Mouse (Mus musculus): Measurements from ENCODE around the gene Tmod3. TPM values are rescaled to one million over a fixed set of nuclear protein-coding genes. Genes with fewer than 3 reads are reported as not detected.
A peak's percentile ranks its signal among the peaks of the same experiment; 100 is the strongest.

The Tmod3 gene
- polyA plus RNA-seq, 1 experiment from 2014 or later, result 106 TPM

DNA sequence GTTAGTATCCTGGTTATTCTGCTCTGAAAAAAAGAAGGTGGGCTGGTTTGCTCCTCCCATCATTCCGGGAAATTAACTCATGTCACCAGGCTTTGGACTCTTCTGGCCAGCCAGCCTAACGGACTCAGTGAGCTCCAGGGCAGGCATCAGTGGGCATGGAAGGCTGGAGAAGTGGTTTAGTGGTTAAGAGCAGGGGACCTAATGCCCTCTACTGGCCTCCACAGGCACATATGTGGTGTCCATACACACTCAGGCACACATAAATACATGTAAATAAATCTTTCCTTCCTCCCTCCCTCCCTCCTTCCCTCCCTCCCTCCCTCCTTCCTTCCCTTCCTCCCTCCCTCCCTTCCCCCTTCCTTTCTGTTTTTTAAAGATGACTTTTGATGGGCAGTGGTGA, 3.7 kb upstream of the Tmod3 start:
- Histone ChIP-seq H3K36me3 (replicated peaks; ENCODE audit: control insufficient read depth, insufficient read depth, low read depth, low read length) (no peaks in the 10 kb centered on the region), H3K4me2 (ENCODE audit: low read depth, low read length) (no peak overlapping the region), H3K27me3 (ENCODE audit: control insufficient read depth, insufficient read depth, low read length) (no peaks in the 10 kb centered on the region), H3K27ac (replicated peaks; ENCODE audit: low read depth, low read length) (no peak overlapping the region), H3K4me1 (ENCODE audit: control insufficient read depth, insufficient read depth, low read length) (no peaks in the 10 kb centered on the region), H3K9ac (replicated peaks; ENCODE audit: low read length) (no peak overlapping the region), H3K9me3 (replicated peaks; ENCODE audit: control insufficient read depth, low read length) (no peaks in the 10 kb centered on the region), H3K4me3 (ENCODE audit: low read depth, low read length) (no peak overlapping the region)
- DNase-seq (ENCODE audit: low spot score) (no peak), ATAC-seq (replicated peaks; ENCODE audit: insufficient number of reproducible peaks, low FRiP score, low TSS enrichment, low read depth) (no peak)
- 57% methylated on average over 2 of the region's 2 CpGs for WGBS

DNA sequence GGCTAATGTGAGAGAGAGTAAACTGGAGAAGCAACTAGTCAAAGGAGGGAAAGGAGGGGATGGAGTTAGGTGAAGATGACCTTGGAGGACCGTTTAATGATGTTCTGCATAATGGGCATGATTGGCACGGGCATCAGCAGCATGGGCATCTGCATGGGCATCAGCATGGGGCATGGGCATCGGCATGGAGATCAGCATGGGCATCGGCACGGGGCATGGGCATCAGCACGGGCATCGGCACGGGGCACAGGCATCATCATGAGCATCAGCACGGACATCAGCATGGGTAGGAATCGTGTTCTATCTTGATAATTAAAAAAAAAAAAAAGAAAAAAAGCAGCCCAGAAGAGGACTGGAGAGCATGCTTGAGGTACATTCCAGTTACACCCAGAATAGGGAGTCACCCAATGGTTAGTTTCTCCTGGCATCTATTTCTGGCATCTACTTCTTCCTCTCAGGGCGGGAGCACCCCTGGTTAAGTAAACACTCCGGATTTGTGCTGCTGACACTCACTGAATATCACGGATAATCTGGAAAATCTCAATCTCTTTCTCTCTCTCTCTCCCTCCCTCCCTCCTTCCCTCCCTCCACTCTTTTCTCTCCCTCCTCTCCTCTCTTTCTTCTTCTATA, 1.7 kb upstream of the Tmod3 start:
- H3K27ac ChIP-seq (replicated peaks; ENCODE audit: low read depth, low read length), result no peak overlapping the region
- no peaks in the 10 kb centered on the region for H3K9me3 ChIP-seq (replicated peaks; ENCODE audit: control insufficient read depth, low read length)
- H3K4me1 ChIP-seq (ENCODE audit: control insufficient read depth, insufficient read depth, low read length), result no peaks in the 10 kb centered on the region
- DNase-seq (ENCODE audit: low spot score) (no peak), ATAC-seq (replicated peaks; ENCODE audit: insufficient number of reproducible peaks, low FRiP score, low TSS enrichment, low read depth) (no peak)
- no peaks in the 10 kb centered on the region for H3K27me3 ChIP-seq (ENCODE audit: control insufficient read depth, insufficient read depth, low read length)
- H3K36me3 ChIP-seq (replicated peaks; ENCODE audit: control insufficient read depth, insufficient read depth, low read depth, low read length), result no peaks in the 10 kb centered on the region
- no peak overlapping the region for H3K4me2 ChIP-seq (ENCODE audit: low read depth, low read length)
- WGBS, result 80% methylated on average over 13 of the region's 13 CpGs
- no peak overlapping the region for H3K9ac ChIP-seq (replicated peaks; ENCODE audit: low read length)
- H3K4me3 ChIP-seq (ENCODE audit: low read depth, low read length), result no peak overlapping the region

DNA sequence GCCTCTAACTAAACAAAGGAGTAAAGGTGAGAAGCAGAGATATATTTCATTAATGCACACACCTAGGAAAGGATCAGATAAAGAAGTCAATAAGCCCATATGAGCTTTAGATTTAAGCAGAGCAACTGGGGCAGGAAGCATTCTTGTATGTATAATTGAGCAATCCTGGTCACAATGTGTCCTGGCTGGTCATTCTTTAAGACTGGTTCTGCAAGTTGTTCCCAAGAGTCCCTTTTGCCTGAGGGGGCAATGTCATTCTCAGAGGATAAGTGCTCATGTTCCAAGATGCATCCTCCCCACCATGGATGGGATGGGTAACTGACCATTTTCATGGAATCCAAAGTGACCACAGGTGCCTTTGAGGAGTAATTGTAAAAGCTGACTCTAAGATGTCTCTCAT, 896 bp upstream of the Tmod3 start:
- Histone ChIP-seq H3K9ac (replicated peaks; ENCODE audit: low read length) (no peak overlapping the region), H3K36me3 (replicated peaks; ENCODE audit: control insufficient read depth, insufficient read depth, low read depth, low read length) (no peaks in the 10 kb centered on the region), H3K4me1 (ENCODE audit: control insufficient read depth, insufficient read depth, low read length) (no peaks in the 10 kb centered on the region), H3K27ac (replicated peaks; ENCODE audit: low read depth, low read length) (no peak overlapping the region), H3K4me2 (ENCODE audit: low read depth, low read length) (no peak overlapping the region), H3K4me3 (ENCODE audit: low read depth, low read length) (no peak overlapping the region), H3K27me3 (ENCODE audit: control insufficient read depth, insufficient read depth, low read length) (no peaks in the 10 kb centered on the region), H3K9me3 (replicated peaks; ENCODE audit: control insufficient read depth, low read length) (no peaks in the 10 kb centered on the region)
- DNase-seq (ENCODE audit: low spot score), result no peak
- ATAC-seq (replicated peaks; ENCODE audit: insufficient number of reproducible peaks, low FRiP score, low TSS enrichment, low read depth), result no peak

DNA sequence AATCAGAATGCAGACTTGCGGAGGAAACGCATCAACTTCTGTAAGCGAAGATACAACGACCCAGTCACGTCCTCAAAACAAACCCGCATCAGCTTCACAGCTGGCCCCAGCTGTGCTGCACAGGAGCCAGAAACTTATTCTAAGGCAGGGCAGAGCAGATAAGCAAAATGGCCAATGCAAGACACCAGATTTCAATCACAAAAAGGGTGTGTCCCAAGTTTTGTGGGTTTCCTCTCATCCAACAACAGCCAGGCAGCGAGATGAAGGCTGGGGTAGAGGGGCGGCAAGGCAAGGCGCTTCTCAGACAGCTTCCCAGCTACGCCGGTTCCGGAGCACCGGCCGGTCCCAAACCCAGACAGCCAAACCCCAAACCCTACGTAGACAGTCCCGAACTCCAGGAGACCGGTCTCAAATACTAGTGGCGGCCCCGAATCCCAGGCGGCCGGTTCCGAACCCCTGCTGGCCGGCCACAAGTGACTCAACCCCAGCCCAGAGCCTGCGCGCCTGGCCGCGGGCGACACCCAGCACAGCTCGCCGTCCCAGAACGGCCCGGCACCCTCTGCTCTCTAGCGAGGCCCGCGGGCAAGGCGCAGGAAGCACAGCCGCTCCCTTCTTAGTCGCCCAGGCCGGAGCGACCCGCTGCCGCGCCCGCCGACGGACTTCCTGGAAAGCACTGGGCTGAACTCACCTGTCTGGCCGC, 495 bp downstream of the Tmod3 start:
- H3K4me2 ChIP-seq (ENCODE audit: low read depth, low read length), result peak overlapping the region; percentile 81
- peak overlapping the region; percentile 87 for H3K4me3 ChIP-seq (ENCODE audit: low read depth, low read length)
- H3K27ac ChIP-seq (replicated peaks; ENCODE audit: low read depth, low read length), result peak overlapping the region; percentile 72
- no peaks in the 10 kb centered on the region for H3K4me1 ChIP-seq (ENCODE audit: control insufficient read depth, insufficient read depth, low read length)
- no peaks in the 10 kb centered on the region for H3K36me3 ChIP-seq (replicated peaks; ENCODE audit: control insufficient read depth, insufficient read depth, low read depth, low read length)
- ATAC-seq (replicated peaks; ENCODE audit: insufficient number of reproducible peaks, low FRiP score, low TSS enrichment, low read depth), result peak; percentile 95
- WGBS, result 0% methylated on average over 47 of the region's 47 CpGs
- no peaks in the 10 kb centered on the region for H3K9me3 ChIP-seq (replicated peaks; ENCODE audit: control insufficient read depth, low read length)
- H3K9ac ChIP-seq (replicated peaks; ENCODE audit: low read length), result peak overlapping the region; percentile 82
- H3K27me3 ChIP-seq (ENCODE audit: control insufficient read depth, insufficient read depth, low read length), result no peaks in the 10 kb centered on the region
- DNase-seq (ENCODE audit: low spot score), result peak; percentile 39

DNA sequence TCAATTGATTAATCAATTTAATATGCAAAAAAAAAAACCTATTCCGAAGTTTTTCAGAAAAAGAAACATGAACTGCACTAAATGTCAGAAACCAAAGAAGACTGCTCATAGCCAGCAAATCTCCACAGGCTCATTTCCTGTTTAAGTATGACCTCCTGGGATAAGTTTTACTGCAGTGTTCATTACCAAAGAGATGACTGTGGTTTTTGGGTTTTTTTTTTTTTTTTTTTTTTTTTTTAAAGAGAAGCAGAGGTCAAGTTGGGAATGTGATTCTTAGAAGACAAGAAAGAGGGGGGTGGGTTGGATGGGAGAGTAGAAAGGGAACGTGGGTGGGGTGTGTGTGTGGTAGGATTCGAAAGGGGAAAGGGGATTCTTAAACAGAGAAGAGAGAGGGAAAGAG, 1.1 kb downstream of the Tmod3 start:
- H3K4me3 ChIP-seq (ENCODE audit: low read depth, low read length), result peak overlapping the region; percentile 87
- ATAC-seq (replicated peaks; ENCODE audit: insufficient number of reproducible peaks, low FRiP score, low TSS enrichment, low read depth) (no peak), DNase-seq (ENCODE audit: low spot score) (peak; percentile 33)
- no peaks in the 10 kb centered on the region for H3K27me3 ChIP-seq (ENCODE audit: control insufficient read depth, insufficient read depth, low read length)
- H3K4me2 ChIP-seq (ENCODE audit: low read depth, low read length), result peak overlapping the region; percentile 81
- no peaks in the 10 kb centered on the region for H3K36me3 ChIP-seq (replicated peaks; ENCODE audit: control insufficient read depth, insufficient read depth, low read depth, low read length)
- no peaks in the 10 kb centered on the region for H3K9me3 ChIP-seq (replicated peaks; ENCODE audit: control insufficient read depth, low read length)
- no peak overlapping the region for H3K27ac ChIP-seq (replicated peaks; ENCODE audit: low read depth, low read length)
- peak overlapping the region; percentile 82 for H3K9ac ChIP-seq (replicated peaks; ENCODE audit: low read length)
- 17% methylated on average over 3 of the region's 3 CpGs for WGBS
- H3K4me1 ChIP-seq (ENCODE audit: control insufficient read depth, insufficient read depth, low read length), result no peaks in the 10 kb centered on the region

DNA sequence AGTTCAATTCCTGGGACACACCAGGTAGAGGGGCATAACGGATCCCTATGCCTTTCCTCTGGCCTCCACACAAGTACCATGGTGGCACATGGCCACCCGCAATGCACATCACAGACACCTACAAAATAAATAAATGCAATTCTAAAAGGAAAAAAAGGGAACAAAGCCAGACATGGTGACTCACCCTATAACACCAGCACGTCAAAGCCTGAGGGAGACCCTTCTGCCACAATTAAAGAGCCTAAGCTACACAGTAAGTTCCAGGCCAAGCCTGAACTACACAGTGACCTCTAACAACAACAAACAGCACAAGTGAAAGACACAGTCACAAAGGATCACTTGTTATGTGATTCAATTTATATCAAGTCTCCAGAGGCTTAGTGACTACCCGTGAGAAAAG, 5.7 kb downstream of the Tmod3 start:
- no peaks in the 10 kb centered on the region for H3K27me3 ChIP-seq (ENCODE audit: control insufficient read depth, insufficient read depth, low read length)
- H3K27ac ChIP-seq (replicated peaks; ENCODE audit: low read depth, low read length), result no peak overlapping the region
- no peak overlapping the region for H3K4me2 ChIP-seq (ENCODE audit: low read depth, low read length)
- H3K9ac ChIP-seq (replicated peaks; ENCODE audit: low read length), result no peak overlapping the region
- H3K4me1 ChIP-seq (ENCODE audit: control insufficient read depth, insufficient read depth, low read length), result no peaks in the 10 kb centered on the region; the same call in 1 of the 2 replicates
- H3K4me3 ChIP-seq (ENCODE audit: low read depth, low read length), result no peak overlapping the region
- H3K36me3 ChIP-seq (replicated peaks; ENCODE audit: control insufficient read depth, insufficient read depth, low read depth, low read length), result no peaks in the 10 kb centered on the region
- WGBS, result 63% methylated on average over 4 of the region's 4 CpGs
- no peaks in the 10 kb centered on the region for H3K9me3 ChIP-seq (replicated peaks; ENCODE audit: control insufficient read depth, low read length)
- no peak for DNase-seq (ENCODE audit: low spot score)
- no peak for ATAC-seq (replicated peaks; ENCODE audit: insufficient number of reproducible peaks, low FRiP score, low TSS enrichment, low read depth)

DNA sequence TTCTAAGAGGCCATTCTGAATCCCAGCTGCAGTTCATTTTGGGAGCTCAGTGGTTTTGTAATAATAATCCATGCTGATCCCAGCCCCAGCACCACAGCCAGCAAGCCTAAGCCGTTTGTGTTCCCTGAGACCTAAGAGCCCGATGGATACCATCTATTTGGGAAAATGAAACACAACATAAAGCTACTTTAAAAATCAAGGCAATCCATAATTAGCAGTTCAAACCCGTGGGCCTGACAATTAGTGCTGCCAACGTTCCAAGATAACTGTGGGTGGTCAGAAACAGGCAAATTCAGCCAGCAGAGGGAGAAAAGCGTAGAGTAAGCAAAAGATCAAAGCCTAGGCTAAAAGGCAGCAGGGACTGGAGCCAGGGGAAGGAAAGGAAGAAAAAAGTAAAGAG, 8.1 kb downstream of the Tmod3 start:
- 35% methylated on average over 5 of the region's 5 CpGs for WGBS

DNA sequence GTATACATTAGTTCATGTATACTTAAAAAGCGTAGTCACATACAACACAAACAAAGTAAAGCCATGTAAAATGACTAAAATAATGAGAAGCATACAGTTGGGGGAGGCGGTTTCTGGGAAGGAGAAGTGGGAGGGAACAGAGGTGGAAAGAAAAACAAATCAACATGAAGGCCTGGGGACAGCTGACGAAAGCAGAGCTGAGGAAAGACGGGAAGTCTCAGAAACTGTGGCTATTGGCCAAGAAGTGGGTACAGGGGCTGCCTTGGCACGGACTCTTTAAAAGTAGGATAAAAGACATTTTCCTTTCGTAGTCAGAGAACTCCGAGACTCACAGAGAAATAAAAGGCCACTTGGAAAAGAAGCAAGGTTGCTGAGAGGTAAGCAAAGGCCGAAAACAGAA, 10.4 kb downstream of the Tmod3 start:
- no peak overlapping the region for H3K9ac ChIP-seq (replicated peaks; ENCODE audit: low read length)
- no peaks in the 10 kb centered on the region for H3K27me3 ChIP-seq (ENCODE audit: control insufficient read depth, insufficient read depth, low read length)
- H3K4me2 ChIP-seq (ENCODE audit: low read depth, low read length), result no peak overlapping the region
- no peaks in the 10 kb centered on the region for H3K36me3 ChIP-seq (replicated peaks; ENCODE audit: control insufficient read depth, insufficient read depth, low read depth, low read length)
- no peak overlapping the region for H3K27ac ChIP-seq (replicated peaks; ENCODE audit: low read depth, low read length)
- no peak for ATAC-seq (replicated peaks; ENCODE audit: insufficient number of reproducible peaks, low FRiP score, low TSS enrichment, low read depth)
- DNase-seq (ENCODE audit: low spot score), result no peak
- no peaks in the 10 kb centered on the region; the same call in 1 of the 2 replicates for H3K4me1 ChIP-seq (ENCODE audit: control insufficient read depth, insufficient read depth, low read length)
- 69% methylated on average over 8 of the region's 8 CpGs for whole genome bisulfite sequencing
- no peaks in the 10 kb centered on the region for H3K9me3 ChIP-seq (replicated peaks; ENCODE audit: control insufficient read depth, low read length)
- no peak overlapping the region for H3K4me3 ChIP-seq (ENCODE audit: low read depth, low read length)

More for the DNA sequence above, 8.1 kb downstream of the Tmod3 start:
- DNase-seq (ENCODE audit: low spot score) (peak; percentile 27), ATAC-seq (replicated peaks; ENCODE audit: insufficient number of reproducible peaks, low FRiP score, low TSS enrichment, low read depth) (no peak)
- H3K9me3 ChIP-seq (replicated peaks; ENCODE audit: control insufficient read depth, low read length), result no peaks in the 10 kb centered on the region
- H3K27ac ChIP-seq (replicated peaks; ENCODE audit: low read depth, low read length), result no peak overlapping the region
- H3K4me2 ChIP-seq (ENCODE audit: low read depth, low read length), result no peak overlapping the region
- H3K27me3 ChIP-seq (ENCODE audit: control insufficient read depth, insufficient read depth, low read length), result no peaks in the 10 kb centered on the region
- H3K4me3 ChIP-seq (ENCODE audit: low read depth, low read length), result no peak overlapping the region
- no peaks in the 10 kb centered on the region; the same call in 1 of the 2 replicates for H3K4me1 ChIP-seq (ENCODE audit: control insufficient read depth, insufficient read depth, low read length)
- H3K36me3 ChIP-seq (replicated peaks; ENCODE audit: control insufficient read depth, insufficient read depth, low read depth, low read length), result no peaks in the 10 kb centered on the region
- no peak overlapping the region for H3K9ac ChIP-seq (replicated peaks; ENCODE audit: low read length)
